Mouse (Mus musculus): ENCODE results near the gene Chrnd. TPM values are rescaled to one million over a fixed set of nuclear protein-coding genes. Genes with fewer than 3 reads are reported as not detected.

Gene Chrnd
- polyA plus RNA-seq (2015; fragmentation: Nextera tagmentation; extraction: Ambion mirVana), result 0.17 and 0.20 TPM in 2 replicates

- Histone ChIP-seq H3K4me3 (replicated peaks; ENCODE audit: low read depth, low read length) (no peak within 1 kb of the TSS), H3K27ac (no peak within 1 kb of the TSS), H3K36me3 (ENCODE audit: insufficient read depth, low read length) (no peaks in the 10 kb centered on the region), H3K9me3 (replicated peaks; ENCODE audit: low read length) (no peaks in the 10 kb centered on the region), H3K27me3 (ENCODE audit: insufficient read depth, low read length) (peaks cover 13% of the 10 kb centered on the region), H3K9ac (ENCODE audit: low read depth, low read length) (no peak within 1 kb of the TSS), H3K4me1 (replicated peaks; ENCODE audit: insufficient read depth, low read length) (no peaks in the 10 kb centered on the region), H3K4me2 (ENCODE audit: low read length) (no peak within 1 kb of the TSS)
- TF ChIP-seq CTCF (IDR thresholded peaks at IDR 0.05; ENCODE audit: low read depth), result no peak
- ATAC-seq (replicated peaks; ENCODE audit: low FRiP score, low read depth), result 0 out of 2 replicates have a peak, but pooled peaks have one; percentile 17
- no peak for DNase-seq (ENCODE audit: low spot score)
- 24% methylated on average over 4 of the region's 4 CpGs for WGBS
Measured at GRCm38 (mm10) chr1:87190429-87190828, at the start of gene Chrnd. Chrnd (plus strand) TSS chr1:87190607.

- TF ChIP-seq CTCF (IDR thresholded peaks at IDR 0.05; ENCODE audit: low read depth), result no peak
- 83% methylated on average over 4 of the region's 4 CpGs for WGBS
- Histone ChIP-seq H3K9ac (ENCODE audit: low read depth, low read length) (no peak overlapping the region), H3K4me1 (replicated peaks; ENCODE audit: insufficient read depth, low read length) (no peaks in the 10 kb centered on the region), H3K4me2 (ENCODE audit: low read length) (no peak overlapping the region), H3K27me3 (ENCODE audit: insufficient read depth, low read length) (no peaks in the 10 kb centered on the region), H3K27ac (no peak overlapping the region), H3K9me3 (replicated peaks; ENCODE audit: low read length) (no peaks in the 10 kb centered on the region), H3K36me3 (ENCODE audit: insufficient read depth, low read length) (no peaks in the 10 kb centered on the region), H3K4me3 (replicated peaks; ENCODE audit: low read depth, low read length) (no peak overlapping the region)
- ATAC-seq (replicated peaks; ENCODE audit: low FRiP score, low read depth) (no peak), DNase-seq (ENCODE audit: low spot score) (no peak)
Measured at GRCm38 (mm10) chr1:87141550-87141949, 48.9 kb upstream of the Chrnd start.

- Histone ChIP-seq H3K4me1 (replicated peaks; ENCODE audit: insufficient read depth, low read length) (no peaks in the 10 kb centered on the region), H3K4me3 (replicated peaks; ENCODE audit: low read depth, low read length) (no peak overlapping the region), H3K27ac (no peak overlapping the region), H3K36me3 (ENCODE audit: insufficient read depth, low read length) (no peaks in the 10 kb centered on the region), H3K9ac (ENCODE audit: low read depth, low read length) (no peak overlapping the region), H3K4me2 (ENCODE audit: low read length) (no peak overlapping the region), H3K9me3 (replicated peaks; ENCODE audit: low read length) (no peaks in the 10 kb centered on the region), H3K27me3 (ENCODE audit: insufficient read depth, low read length) (no peaks in the 10 kb centered on the region)
- no peak for TF ChIP-seq CTCF (IDR thresholded peaks at IDR 0.05; ENCODE audit: low read depth)
- 61% methylated on average over 9 of the region's 9 CpGs for WGBS
- DNase-seq (ENCODE audit: low spot score) (no peak), ATAC-seq (replicated peaks; ENCODE audit: low FRiP score, low read depth) (no peak)
Measured at GRCm38 (mm10) chr1:87142456-87142855, 48.0 kb upstream of the Chrnd start.

GRCm38 (mm10) chr1:87143141-87143540, 47.3 kb upstream of the Chrnd start:
- Histone ChIP-seq H3K27ac (no peak overlapping the region), H3K4me2 (ENCODE audit: low read length) (no peak overlapping the region), H3K27me3 (ENCODE audit: insufficient read depth, low read length) (no peaks in the 10 kb centered on the region), H3K9ac (ENCODE audit: low read depth, low read length) (no peak overlapping the region), H3K36me3 (ENCODE audit: insufficient read depth, low read length) (no peaks in the 10 kb centered on the region), H3K9me3 (replicated peaks; ENCODE audit: low read length) (no peaks in the 10 kb centered on the region), H3K4me3 (replicated peaks; ENCODE audit: low read depth, low read length) (no peak overlapping the region), H3K4me1 (replicated peaks; ENCODE audit: insufficient read depth, low read length) (no peaks in the 10 kb centered on the region)
- WGBS, result 81% methylated on average over 10 of the region's 10 CpGs
- no peak for ATAC-seq (replicated peaks; ENCODE audit: low FRiP score, low read depth)
- no peak for TF ChIP-seq CTCF (IDR thresholded peaks at IDR 0.05; ENCODE audit: low read depth)
- no peak for DNase-seq (ENCODE audit: low spot score)

- TF ChIP-seq CTCF (IDR thresholded peaks at IDR 0.05; ENCODE audit: low read depth), result no peak
- no peaks in the 10 kb centered on the region for H3K9me3 ChIP-seq (replicated peaks; ENCODE audit: low read length)
- no peaks in the 10 kb centered on the region for H3K36me3 ChIP-seq (ENCODE audit: insufficient read depth, low read length)
- ATAC-seq (replicated peaks; ENCODE audit: low FRiP score, low read depth) (peak; percentile 40; the same call in 1 of the 2 replicates), DNase-seq (ENCODE audit: low spot score) (no peak)
- no peak overlapping the region for H3K4me2 ChIP-seq (ENCODE audit: low read length)
- H3K27ac ChIP-seq, result no peak overlapping the region
- WGBS, result 33% methylated on average over 13 of the region's 13 CpGs
- peaks cover 30% of the 10 kb centered on the region for H3K27me3 ChIP-seq (ENCODE audit: insufficient read depth, low read length)
- H3K9ac ChIP-seq (ENCODE audit: low read depth, low read length), result no peak overlapping the region
- no peak overlapping the region for H3K4me3 ChIP-seq (replicated peaks; ENCODE audit: low read depth, low read length)
- H3K4me1 ChIP-seq (replicated peaks; ENCODE audit: insufficient read depth, low read length), result no peaks in the 10 kb centered on the region; the same call in 1 of the 2 replicates
Measured at GRCm38 (mm10) chr1:87149422-87149821, 41.0 kb upstream of the Chrnd start.

GRCm38 (mm10) chr1:87151286-87151685, 39.1 kb upstream of the Chrnd start:
- no peak overlapping the region for H3K27ac ChIP-seq
- no peaks in the 10 kb centered on the region for H3K9me3 ChIP-seq (replicated peaks; ENCODE audit: low read length)
- TF ChIP-seq CTCF (IDR thresholded peaks at IDR 0.05; ENCODE audit: low read depth), result no peak
- no peak overlapping the region for H3K4me2 ChIP-seq (ENCODE audit: low read length)
- H3K4me3 ChIP-seq (replicated peaks; ENCODE audit: low read depth, low read length), result no peak overlapping the region
- no peaks in the 10 kb centered on the region; the same call in 1 of the 2 replicates for H3K4me1 ChIP-seq (replicated peaks; ENCODE audit: insufficient read depth, low read length)
- DNase-seq (ENCODE audit: low spot score) (no peak), ATAC-seq (replicated peaks; ENCODE audit: low FRiP score, low read depth) (no peak)
- peaks cover 49% of the 10 kb centered on the region for H3K27me3 ChIP-seq (ENCODE audit: insufficient read depth, low read length)
- H3K36me3 ChIP-seq (ENCODE audit: insufficient read depth, low read length), result no peaks in the 10 kb centered on the region
- WGBS, result 66% methylated on average over 6 of the region's 6 CpGs
- no peak overlapping the region for H3K9ac ChIP-seq (ENCODE audit: low read depth, low read length)

Data from kidney, postnatal 0 days (tissue).